Mouse (Mus musculus) duodenum, adult 2 months (tissue): Measurements from ENCODE around the gene Gm42742. TPM values are rescaled to one million over a fixed set of nuclear protein-coding genes. Genes with fewer than 3 reads are reported as not detected.

Experiments
- polyA plus RNA-seq: library from polyadenylated mRNA; depleted of rRNA; stranded (reverse); fragments of >200 nt; gene quantifications from 2 replicates; pipeline ENCODE4 v1.2.3, GENCODE M21; 2012; ENCODE audit warnings: low replicate concordance; rRNA removed

The Gm42742 gene
- 19.5 and 23.9 TPM in 2 replicates for polyA plus RNA-seq

DNA sequence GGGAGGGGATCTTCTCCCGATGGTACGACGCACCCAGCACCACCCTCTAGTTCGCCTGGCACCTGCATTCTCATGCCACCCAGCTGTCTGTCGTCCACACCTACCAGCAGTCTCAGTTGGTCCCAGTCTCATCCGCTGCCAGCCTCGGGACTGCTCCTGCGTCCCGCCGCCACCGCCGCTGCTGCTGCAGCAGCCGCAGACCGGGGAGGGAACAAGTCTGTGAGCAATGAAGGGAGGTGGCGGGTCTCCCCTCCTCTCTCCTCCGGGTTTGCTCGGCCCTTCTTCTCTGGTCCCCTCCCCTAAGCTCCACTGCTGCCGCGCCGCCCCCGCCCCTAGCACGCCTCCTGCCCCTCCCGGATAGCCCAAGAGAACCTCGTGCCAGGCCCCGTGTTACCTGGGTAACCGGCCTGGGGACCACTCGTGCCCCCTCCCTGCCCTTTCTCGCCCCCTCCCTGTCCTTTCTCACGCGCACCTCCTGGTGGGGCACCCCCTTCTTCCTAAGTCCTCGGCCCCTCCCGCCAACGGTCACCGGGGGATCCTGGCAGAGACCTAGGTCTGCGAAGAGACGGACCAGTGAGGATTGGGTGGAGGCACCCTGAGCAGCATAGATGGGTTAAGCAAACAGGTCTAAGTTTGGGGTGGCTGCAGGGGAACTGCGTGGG is at the start of gene Gm42742, which contains the start of gene Prrt2:
Gene Gm42742 (minus strand): TSS at position 197 of the 662 bp plus-strand sequence.
Gene Prrt2 (minus strand): TSS at position 311 of the 662 bp plus-strand sequence.

DNA sequence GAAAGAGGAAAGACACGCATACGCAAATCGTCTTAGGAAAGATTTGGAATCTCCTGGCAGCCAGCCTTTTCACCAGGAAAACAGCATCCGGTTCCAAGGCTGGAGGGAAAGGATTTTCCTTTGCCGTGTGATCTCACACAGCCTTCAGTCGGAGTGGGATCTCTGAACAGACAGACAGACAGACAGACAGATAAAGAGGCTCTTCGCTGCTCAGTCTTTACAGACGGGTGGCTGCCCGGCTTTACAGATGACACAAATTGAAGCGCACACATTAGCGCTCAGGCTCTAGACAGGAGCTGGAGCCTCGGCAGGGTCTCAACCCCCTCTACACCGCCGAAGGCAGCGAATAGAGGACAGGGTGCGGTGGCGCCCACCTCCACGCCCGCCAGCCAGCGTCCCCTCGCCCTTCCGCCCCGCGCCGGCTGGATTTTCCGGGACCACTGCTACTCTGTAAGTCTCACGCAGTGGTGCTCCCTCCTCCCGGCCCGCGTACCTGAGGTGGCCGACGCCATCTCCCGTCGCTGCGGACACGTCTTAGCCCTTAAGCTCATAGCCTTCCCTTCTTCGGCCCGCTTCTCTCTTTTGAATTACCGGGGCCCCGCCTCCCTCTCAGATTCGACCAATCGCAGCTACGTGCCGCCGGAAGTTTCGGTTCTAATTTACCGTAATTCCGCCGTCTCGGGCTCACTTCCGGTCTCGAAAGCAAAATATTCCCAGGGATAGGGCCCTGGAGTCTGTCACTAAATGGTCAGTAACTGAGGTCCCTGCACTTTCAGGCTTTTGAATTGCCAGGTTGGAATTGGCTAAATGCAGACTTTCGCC is 21.2 kb upstream of the Gm42742 start, which contains the start of gene Kif22:
Gene Kif22 (minus strand): TSS at position 621 of the 822 bp plus-strand sequence.

DNA sequence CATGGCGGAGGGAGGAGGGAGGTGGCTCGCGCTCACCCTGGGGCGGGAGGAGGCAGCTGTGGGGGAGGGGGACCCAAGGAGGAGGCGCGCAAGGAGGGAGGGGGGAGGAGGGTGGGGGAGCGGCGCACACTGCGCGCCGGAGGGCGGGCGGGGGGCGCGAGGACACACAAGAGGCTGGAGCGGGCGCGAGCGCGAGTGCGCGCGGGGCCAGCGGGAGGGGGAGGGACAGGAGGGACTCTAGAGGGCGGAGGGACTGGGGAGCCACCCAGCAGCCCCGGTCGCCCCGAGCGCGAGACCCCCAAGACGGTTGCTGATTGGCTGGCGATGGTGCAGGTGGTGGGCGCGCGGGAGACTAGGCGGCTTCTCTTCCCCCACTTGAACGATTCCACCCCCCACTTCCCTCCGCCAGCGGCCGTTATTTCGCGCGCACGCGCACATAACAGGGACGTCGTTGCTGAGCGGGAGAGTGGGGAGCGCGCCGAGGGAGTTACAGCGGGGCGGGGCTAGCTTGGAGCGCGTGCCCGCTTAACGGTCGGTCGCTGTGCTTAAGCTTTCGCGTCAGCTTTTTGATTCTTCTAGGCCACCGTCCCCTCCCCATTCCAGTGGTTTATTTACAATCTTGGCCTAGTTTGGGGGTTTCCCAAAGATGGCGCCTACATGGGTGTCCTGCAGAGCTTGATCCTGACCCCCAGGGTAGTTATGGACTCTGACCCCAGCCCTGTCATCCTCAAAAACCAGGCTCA is 6.3 kb upstream of the Gm42742 start, which contains the start of gene Maz:
Gene Maz (minus strand): TSS at position 54 of the 743 bp plus-strand sequence.

DNA sequence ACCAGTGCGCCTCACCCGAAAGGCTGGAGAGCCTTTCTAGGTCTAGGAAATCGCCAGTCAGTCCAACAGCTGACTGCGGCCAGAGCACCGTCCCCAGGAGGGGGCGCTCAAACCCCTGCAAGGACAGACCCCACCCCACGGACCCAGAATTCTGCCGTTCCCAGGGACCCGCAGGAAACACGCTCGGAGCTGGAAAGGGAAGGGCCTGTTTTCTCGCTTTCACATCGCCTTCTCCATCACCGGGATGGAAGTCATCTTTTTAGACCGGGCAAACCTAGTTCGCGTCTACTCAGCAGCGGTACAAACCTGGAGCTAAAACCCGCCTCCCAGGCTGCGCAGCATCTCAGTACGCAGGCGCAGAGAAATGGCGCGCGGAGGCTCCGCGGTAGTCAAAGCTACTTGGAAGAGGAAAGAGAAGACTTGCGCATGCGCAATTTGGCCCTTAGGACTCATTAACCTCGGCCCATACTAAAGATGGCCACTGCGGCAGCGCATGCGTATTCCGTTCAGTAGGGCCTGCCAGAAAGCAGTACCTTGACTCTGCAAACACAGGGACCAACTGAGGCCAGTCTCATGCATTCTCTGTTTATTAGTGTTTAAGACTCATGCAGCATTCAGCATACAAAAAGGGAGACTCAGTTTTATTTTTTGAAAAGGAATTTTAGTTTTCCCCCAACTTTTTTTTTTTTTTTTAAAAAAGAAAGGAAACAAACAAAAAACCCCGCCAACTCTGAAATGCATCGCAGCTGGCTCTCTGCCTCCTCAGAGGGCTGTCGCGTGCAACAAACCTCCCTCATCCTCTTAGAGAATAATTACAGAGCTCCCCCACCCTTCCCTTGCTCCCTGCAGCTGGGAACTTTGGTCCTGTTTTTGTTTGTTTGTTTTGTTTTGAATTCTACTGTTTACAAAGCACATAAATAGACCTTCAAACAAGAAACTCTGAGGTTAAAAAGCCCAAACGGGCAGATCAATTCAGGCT is 3.6 kb downstream of the Gm42742 start, which contains the start of gene Pagr1a:
Gene Pagr1a (minus strand): TSS at position 382 of the 979 bp plus-strand sequence.

DNA sequence TGATC is 4.6 kb downstream of the Gm42742 start, which contains the start of gene Pagr1b:
Gene Pagr1b (minus strand): TSS at position 4 of the 5 bp plus-strand sequence.

DNA sequence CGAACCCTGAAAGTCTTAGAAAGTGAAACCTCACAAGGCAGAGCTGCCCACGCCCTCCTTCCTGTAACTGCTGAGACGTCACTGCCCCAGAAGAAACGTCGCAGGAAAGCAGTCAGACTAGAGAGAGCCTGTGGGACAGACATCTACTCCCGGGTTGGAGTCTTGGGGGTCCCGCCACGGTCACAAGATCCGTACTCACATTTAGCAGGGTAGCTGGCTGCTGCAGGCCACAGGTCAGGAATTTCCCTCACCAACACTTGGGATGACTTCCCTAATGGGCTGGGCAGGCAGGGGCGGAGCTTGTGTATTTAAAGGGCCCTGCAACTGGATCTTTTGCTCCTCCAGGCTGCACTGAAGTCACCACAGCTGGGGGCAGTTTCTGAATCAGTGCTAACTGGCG is 6.6 kb downstream of the Gm42742 start, which contains the start of gene Mvp:
Gene Mvp (minus strand): TSS at position 302 of the 400 bp plus-strand sequence.

DNA sequence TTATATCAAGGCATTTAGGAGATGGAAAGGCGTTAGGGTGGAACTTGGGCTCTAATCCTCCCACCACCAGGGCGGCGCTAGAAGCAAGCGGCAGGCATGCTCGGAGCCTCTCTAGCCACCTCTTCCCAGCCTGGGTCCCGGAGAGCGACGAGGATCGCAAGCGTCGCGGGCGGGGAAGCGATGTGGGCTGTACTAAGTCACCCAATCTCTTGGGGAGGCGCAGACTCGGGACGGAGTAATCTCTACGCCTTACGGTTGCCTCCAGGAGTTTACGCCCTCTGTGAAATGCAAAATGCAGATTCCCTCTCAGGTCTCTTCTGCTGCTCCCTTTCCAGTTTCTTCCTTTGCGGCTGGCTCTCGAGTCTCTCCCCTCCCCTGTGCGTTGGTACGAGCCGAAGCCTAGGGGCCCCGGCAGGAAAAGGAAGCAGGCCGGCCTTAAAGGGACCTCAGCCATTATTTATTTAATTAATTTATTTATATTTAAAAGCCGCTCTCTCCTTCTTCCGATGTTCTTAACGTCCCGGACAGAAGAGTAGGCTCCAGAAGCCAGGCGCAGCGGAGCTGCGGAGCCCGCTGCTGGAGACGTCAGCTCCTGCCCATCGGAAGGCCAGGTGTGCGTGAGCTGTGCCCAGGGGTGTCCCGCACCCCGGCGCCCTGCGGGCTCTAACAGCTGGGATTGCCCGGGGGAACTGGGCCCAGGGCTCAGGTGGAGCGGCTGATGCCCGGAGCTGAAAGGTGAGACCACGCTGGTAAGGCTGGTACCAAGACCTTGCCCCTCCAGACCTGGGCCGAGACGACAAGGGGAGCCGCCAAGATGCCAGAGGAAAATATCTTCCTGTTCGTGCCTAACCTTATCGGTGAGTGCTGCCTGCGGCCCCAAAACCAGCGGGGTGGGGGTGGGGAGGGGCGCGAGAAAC is 44.7 kb downstream of the Gm42742 start, which contains the start of gene Cdiptos:
Gene Cdiptos (minus strand): TSS at position 149 of the 917 bp plus-strand sequence.

DNA sequence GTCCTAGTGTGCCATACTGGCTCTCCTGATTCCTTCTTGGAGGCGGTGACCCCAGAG is 45.2 kb downstream of the Gm42742 start, which contains the start of gene Cdipt:
Gene Cdipt (plus strand): TSS at position 22 of the 57 bp plus-strand sequence.

Other genes with a start within 250 kb of the Gm42742 start
- 262 and 424 TPM in 2 replicates for gene Ypel3, start 244.1 kb downstream of the Gm42742 start, polyA plus RNA-seq
- 2.1 and 3.5 TPM in 2 replicates for gene Tbx6, start 239.6 kb downstream of the Gm42742 start, polyA plus RNA-seq
- 89.9 and 160 TPM in 2 replicates for gene Ppp4c, start 228.6 kb downstream of the Gm42742 start, polyA plus RNA-seq
- 5.2 TPM in 2 replicates for gene Fam57b, start 223.4 kb downstream of the Gm42742 start, polyA plus RNA-seq
- not detected in 2 replicates for gene 4930451I11Rik, start 189.5 kb downstream of the Gm42742 start, polyA plus RNA-seq
- gene Doc2a, start 173.7 kb downstream of the Gm42742 start, polyA plus RNA-seq, result 0.76 TPM in 1 of 2 replicates, not detected in the other
- gene Hirip3, start 159.1 kb downstream of the Gm42742 start, polyA plus RNA-seq, result 2.7 and 5.0 TPM in 2 replicates
- gene Ino80e, start 158.7 kb downstream of the Gm42742 start, polyA plus RNA-seq, result 44.3 and 46.4 TPM in 2 replicates
- 70.4 and 83.1 TPM in 2 replicates for gene Taok2, start 136.4 kb downstream of the Gm42742 start, polyA plus RNA-seq
- 203 and 206 TPM in 2 replicates for gene Tmem219, start 98.2 kb downstream of the Gm42742 start, polyA plus RNA-seq
- 13.9 and 20.5 TPM in 2 replicates for gene Kctd13, start 92.2 kb downstream of the Gm42742 start, polyA plus RNA-seq
- gene Asphd1, start 71.5 kb downstream of the Gm42742 start, polyA plus RNA-seq, result 0.30 and 0.55 TPM in 2 replicates
- gene Sez6l2, start 70.5 kb downstream of the Gm42742 start, polyA plus RNA-seq, result 1.6 and 2.2 TPM in 2 replicates
- gene Cdipt, start 45.2 kb downstream of the Gm42742 start, polyA plus RNA-seq, result 215 and 466 TPM in 2 replicates
- 0.09 and 0.42 TPM in 2 replicates for gene Cdiptos, start 45.0 kb downstream of the Gm42742 start, polyA plus RNA-seq
- gene Mvp, start 6.5 kb downstream of the Gm42742 start, polyA plus RNA-seq, result 193 and 250 TPM in 2 replicates
- gene Pagr1b, start 4.6 kb downstream of the Gm42742 start, polyA plus RNA-seq, result 2.4 TPM in 1 of 2 replicates, not detected in the other
- gene Pagr1a, start 3.7 kb downstream of the Gm42742 start, polyA plus RNA-seq, result 1.5 TPM in 1 of 2 replicates, not detected in the other
- gene Prrt2, start 114 bp upstream of the Gm42742 start, polyA plus RNA-seq, result 4.2 and 5.7 TPM in 2 replicates
- gene Maz, start 5.9 kb upstream of the Gm42742 start, polyA plus RNA-seq, result 288 and 667 TPM in 2 replicates
- gene Kif22, start 21.4 kb upstream of the Gm42742 start, polyA plus RNA-seq, result 3.9 and 4.4 TPM in 2 replicates
- 1,613 and 5,119 TPM in 2 replicates for gene Zg16, start 66.2 kb upstream of the Gm42742 start, polyA plus RNA-seq
- 24.0 and 31.4 TPM in 2 replicates for gene AI467606, start 70.3 kb upstream of the Gm42742 start, polyA plus RNA-seq
- gene Qprt, start 101.1 kb upstream of the Gm42742 start, polyA plus RNA-seq, result 0.43 and 0.95 TPM in 2 replicates
- 2.0 and 2.7 TPM in 2 replicates for gene Spn, start 116.7 kb upstream of the Gm42742 start, polyA plus RNA-seq
- 10.0 and 13.1 TPM in 2 replicates for gene Cd2bp2, start 175.0 kb upstream of the Gm42742 start, polyA plus RNA-seq
- gene Tbc1d10b, start 187.4 kb upstream of the Gm42742 start, polyA plus RNA-seq, result 29.8 and 44.7 TPM in 2 replicates
- 0.38 TPM in 1 of 2 replicates, not detected in the other for gene Mylpf, start 187.8 kb upstream of the Gm42742 start, polyA plus RNA-seq
- gene Zfp553, start 212.0 kb upstream of the Gm42742 start, polyA plus RNA-seq, result 6.9 and 8.4 TPM in 2 replicates
- 14.1 and 28.9 TPM in 2 replicates for gene Sept1, start 212.0 kb upstream of the Gm42742 start, polyA plus RNA-seq
- gene Zfp771, start 223.2 kb upstream of the Gm42742 start, polyA plus RNA-seq, result 76.9 and 173 TPM in 2 replicates
- 74.2 and 77.1 TPM in 2 replicates for gene Dctpp1, start 239.6 kb upstream of the Gm42742 start, polyA plus RNA-seq